Mouse (Mus musculus) hematopoietic stem cell, adult 5-6 weeks (primary cell): ENCODE results near the gene Trim72. TPM values are rescaled to one million over a fixed set of nuclear protein-coding genes. Genes with fewer than 3 reads are reported as not detected.
"Not testable (repeated sequence)": the region's sequence is repeated elsewhere in the genome, so short reads cannot be mapped to it uniquely, and the experiment has no call there.

ENCODE experiments used
- ATAC-seq, 2 experiments: fragments of 125-278 bp in 1 of 2; replicated peaks in 1 of 2; 2 replicates each; pipeline ENCODE4 v1.8.0; 2016 to 2017; ENCODE audit warnings: inconsistent platforms in 2 of 2, mild to moderate bottlenecking in 2 of 2, moderate number of reproducible peaks in 2 of 2, low read depth in 1 of 2, moderate TSS enrichment in 1 of 2; ENCODE audit not compliant: low FRiP score in 2 of 2, poor library complexity in 2 of 2, severe bottlenecking in 2 of 2, insufficient read depth in 1 of 2, low TSS enrichment in 1 of 2
- total RNA-seq: library from RNA; stranded (forward); fragments of 172-1452, 232-1000 nt; gene quantifications from 2 replicates; pipeline ENCODE4 v1.2.3, GENCODE M21; 2017

The Trim72 gene
- total RNA-seq, 1 experiment from 2014 or later: not detected

GRCm38 (mm10) chr7:128003098-128003497 lies 651 bp upstream of the Trim72 start:
- no peak for ATAC-seq

DNA sequence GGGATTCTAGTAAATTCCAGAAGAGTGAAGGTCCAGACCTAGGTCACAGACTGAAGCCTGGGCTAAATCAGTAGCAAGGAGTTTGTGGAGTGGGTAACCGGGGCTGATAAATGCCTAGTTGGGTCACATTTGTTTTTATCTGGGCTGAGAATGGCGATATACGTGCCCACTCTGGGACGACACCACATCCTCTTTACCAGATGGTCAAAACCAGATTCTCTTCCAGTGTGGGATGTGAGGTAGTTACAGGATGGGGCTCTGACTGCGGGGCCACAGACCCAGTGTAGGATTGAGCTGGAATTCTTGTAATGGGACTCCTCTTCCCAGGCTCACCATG lies 369 bp downstream of the Trim72 start:
- no peak for ATAC-seq

DNA sequence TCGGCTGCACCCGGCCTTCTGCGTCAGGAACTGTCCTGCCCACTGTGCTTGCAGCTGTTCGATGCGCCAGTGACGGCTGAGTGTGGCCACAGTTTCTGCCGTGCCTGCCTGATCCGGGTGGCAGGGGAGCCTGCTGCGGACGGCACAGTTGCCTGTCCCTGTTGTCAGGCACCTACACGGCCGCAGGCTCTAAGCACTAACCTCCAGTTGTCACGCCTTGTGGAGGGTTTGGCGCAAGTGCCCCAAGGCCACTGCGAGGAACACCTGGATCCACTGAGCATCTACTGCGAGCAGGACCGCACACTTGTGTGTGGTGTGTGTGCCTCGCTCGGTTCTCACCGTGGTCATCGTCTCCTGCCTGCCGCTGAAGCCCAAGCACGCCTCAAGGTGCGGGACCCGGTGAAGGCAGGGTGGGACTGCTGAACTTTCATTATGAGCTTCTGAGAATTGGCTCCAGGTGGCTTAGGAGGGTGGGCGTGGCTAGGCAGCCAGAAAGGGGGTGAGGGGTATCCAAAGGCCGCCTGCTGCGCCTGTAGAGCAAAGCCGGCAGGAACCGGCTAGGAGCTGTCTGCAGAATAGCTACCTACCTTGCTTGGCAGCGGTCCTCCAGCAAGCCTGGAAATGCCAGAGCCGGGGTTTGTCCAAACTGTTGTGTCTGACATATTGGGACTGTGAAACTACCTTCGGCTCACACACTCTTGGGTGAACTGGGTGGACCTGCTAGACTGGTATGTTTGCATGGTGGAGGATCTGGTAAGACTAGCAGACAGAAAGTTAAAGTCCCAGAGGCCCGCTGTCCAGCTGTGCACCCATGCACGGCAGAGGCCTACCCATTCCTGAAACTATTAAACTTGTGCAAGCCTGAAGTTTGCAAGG lies 976 bp downstream of the Trim72 start:
- peak in 1 of 2 experiments; percentile 27; a peak in 2 of 4 replicates for ATAC-seq

DNA sequence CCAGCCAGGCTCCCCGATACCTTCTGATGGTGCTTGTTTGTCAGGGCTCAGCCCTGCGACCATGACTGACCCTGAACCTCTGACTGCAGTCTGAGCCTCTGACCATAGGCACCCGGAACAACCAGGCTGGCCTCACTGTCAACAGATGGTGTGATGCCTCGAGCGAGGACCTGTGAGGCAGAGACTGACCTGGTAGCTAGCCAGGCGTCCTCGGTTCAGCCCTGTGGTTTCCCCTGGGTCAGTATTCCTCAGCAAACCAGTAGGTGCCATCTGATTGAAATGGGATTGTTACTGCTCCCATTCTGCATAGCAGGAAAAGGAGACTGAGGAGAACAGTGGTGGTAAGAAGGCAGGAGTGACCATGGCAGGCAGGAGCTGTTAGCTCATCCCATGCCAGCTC lies 2.4 kb downstream of the Trim72 start:
- no peak for ATAC-seq

GRCm38 (mm10) chr7:128009715-128010340 lies 6.1 kb downstream of the Trim72 start:
- no peak for ATAC-seq

- no peak for ATAC-seq
Measured at GRCm38 (mm10) chr7:128012136-128012780, 8.5 kb downstream of the Trim72 start.

DNA sequence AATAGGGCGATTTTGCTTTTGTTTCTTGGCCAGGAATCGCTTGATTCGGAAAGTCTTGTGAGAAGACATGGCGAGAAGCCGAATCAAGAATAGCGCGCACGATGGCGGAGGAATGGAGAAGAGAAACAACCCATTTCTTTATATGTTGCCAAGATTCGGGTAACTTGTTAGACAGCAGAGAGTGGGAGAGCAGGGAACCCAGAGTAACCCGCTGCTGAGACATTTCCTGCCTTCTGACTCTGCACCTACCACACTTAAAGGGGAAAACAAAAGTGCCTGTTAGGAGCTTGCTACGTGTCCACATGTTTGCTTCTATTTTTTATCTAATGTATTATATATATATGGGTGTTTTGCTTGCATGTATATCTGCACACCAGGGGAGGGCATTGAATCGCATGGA lies 9.4 kb downstream of the Trim72 start:
- ATAC-seq: no peak

- ATAC-seq: not testable (repeated sequence)
Measured at GRCm38 (mm10) chr7:128016134-128016533, 12.4 kb downstream of the Trim72 start.

GRCm38 (mm10) chr7:128016650-128017049 lies 12.9 kb downstream of the Trim72 start:
- ATAC-seq: no peak

- no peak for ATAC-seq
Measured at GRCm38 (mm10) chr7:128018275-128018674, 14.5 kb downstream of the Trim72 start.

- no peak; a peak in 1 of 4 replicates for ATAC-seq
Measured at GRCm38 (mm10) chr7:128019187-128019586, 15.4 kb downstream of the Trim72 start.

DNA sequence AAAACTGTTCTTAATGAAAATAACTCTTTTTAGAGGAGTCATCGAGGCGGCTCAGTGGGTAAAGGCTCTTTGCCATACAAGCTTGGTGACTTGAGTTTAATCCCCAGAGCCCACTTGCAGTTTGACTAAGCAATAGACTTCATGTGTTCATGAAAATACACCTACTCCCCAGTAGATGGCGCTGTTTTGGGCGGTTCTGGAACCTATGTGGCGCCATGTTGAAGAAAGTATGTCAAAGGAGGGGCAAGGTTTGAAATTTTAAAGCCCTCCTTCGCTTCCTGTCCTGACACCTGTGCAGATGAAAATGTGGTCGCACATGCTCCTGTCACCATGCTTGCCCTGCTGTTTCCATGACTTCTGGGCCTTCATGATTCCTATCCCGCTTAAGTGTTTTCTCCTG lies 19.2 kb downstream of the Trim72 start:
- ATAC-seq: 0 out of 4 replicates have a peak, but pooled peaks of 1 of the 2 experiments have one; percentile 12

DNA sequence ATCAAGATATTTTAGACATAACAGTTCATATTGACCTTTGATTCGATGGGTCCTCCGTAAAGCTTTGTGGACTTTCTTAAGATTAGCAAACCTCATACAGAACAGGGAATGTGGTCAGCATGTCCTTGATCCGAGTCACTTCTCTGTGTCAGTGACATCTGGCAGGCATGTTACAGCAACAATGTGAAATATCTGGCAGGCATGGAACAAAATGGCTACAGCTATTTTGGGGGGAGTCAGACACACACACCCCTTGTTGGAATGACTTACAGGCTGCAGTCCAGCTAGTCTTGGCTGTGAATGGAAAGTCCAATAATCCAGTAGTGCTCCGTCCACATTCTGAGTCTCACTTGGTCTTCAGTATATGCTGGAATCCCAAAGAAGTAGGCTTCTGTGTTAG lies 19.8 kb downstream of the Trim72 start:
- ATAC-seq: no peak

DNA sequence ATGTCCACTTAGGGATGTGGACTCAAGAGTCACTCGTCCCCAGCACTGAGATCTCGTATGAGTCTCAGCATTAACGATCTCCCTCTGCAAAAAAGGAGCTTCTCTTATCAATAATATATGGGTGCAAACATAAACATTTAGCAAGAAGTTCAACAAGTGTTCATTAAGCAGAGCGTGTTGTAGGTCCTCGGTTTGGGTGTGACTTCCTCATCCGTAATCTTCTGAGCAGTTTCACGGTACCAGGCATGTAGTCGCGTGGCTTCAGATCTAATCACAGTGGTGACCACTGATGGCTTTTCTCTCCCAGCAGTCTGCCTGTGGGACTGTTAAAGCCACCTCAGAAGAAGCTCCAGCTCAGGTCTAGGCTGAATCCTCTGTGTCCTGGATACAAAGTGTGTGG lies 20.6 kb downstream of the Trim72 start:
- ATAC-seq: no peak

GRCm38 (mm10) chr7:128024932-128025331 lies 21.2 kb downstream of the Trim72 start:
- ATAC-seq: no peak

- ATAC-seq: peak in 1 of 2 experiments; percentile 56; a peak in 2 of 4 replicates
Measured at GRCm38 (mm10) chr7:128025381-128025780, 21.6 kb downstream of the Trim72 start.

GRCm38 (mm10) chr7:128031403-128031976 lies 27.7 kb downstream of the Trim72 start:
- no peak for ATAC-seq
